Mouse (Mus musculus) right cerebral cortex, postnatal 36 days (tissue): ENCODE measurements around the gene Gm43518.

ENCODE experiments used
- DNase-seq, 2 experiments: peaks; one replicate each; pipeline ENCODE4 v3.0.0; 2022; ENCODE audit warnings: low spot score in 2 of 2, mixed read lengths in 1 of 2

Gm43518 gene

DNA sequence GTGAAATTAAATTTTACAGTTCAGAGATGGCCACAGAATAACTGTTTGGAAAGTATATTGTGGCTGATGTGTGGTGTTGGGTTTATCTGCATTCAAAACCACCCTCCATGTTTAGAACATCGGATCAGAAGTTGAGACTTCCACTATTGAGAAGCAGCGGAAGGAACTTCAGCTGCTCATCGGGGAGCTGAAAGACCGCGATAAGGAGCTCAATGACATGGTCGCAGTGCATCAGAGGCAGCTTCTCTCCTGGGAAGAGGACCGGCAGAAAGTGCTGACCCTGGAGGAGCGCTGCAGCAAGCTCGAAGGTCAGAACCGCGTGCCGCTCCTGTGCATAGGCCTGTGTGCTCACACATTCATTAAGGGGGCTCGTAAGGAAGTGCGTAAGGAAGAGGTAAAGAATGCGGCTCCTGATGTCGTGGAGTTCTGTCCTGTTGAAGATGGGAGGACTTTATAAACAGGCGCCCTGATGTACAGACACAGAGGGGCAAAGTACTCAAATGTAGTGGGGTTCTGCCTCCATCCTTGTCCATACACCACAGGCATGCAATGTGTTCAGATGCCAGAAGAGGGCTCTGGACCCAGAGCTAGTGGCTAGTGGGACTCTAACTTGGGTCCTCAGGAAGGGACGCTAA is 6.9 kb downstream of the Gm43518 start:
- DNase-seq, result no peak

DNA sequence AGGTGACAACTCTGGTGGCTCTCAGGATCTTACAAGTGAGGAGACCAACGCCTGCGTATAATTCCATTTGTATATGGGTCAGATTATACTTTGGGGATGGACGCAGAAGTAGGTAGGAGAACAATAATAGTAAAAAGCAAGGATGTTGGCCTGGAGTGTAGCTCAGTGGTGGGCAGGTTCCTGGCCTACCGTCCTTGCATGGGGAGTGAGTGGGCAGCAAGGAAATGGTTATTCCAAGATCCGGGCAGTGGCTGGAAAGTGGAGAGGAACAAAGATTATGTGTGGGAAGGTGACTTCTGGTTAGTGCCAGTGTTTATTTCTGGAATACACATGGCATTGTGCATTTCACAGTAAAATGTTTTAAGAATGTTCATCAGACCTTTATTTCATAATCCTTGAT is 8.7 kb downstream of the Gm43518 start:
- no peak for DNase-seq

DNA sequence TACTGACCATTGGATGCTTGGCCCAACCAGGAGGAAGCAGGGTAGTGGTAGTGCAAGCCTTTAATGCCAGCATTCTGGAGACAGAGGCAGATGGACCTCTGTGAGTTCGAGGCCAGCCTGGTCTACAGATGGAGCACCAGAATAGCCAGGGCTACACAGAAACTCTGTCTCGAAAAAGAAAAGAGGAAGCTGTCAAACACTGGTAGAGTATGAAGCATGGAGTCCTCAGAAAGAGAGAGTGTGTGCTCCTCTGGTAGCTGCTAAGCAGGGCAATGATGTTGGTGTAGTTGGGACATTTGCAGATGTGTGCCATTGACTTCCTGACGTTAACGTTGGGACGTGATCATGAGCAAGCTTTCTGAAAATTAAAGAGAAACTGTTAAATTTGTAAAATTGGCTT is 11.3 kb downstream of the Gm43518 start:
- no peak for DNase-seq

DNA sequence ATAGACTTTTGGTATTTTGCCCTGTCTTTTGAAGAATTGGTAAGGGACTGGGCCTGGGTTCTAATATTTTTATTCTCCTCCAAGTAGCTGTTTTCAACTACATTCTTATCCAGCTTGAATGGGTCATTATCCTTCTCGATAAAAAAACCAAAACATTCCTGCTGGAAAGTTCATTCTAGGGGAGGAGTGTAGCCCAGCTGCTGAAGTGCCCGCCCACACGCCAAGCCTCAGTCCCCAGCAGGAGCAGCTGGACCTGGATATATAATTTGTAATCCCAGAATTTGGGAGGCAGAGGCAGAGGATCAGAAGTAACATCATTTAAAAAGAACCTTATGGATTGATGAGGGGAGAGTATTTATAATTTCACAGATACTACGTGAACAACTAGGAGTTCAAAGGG is 19.3 kb downstream of the Gm43518 start:
- no peak for DNase-seq

DNA sequence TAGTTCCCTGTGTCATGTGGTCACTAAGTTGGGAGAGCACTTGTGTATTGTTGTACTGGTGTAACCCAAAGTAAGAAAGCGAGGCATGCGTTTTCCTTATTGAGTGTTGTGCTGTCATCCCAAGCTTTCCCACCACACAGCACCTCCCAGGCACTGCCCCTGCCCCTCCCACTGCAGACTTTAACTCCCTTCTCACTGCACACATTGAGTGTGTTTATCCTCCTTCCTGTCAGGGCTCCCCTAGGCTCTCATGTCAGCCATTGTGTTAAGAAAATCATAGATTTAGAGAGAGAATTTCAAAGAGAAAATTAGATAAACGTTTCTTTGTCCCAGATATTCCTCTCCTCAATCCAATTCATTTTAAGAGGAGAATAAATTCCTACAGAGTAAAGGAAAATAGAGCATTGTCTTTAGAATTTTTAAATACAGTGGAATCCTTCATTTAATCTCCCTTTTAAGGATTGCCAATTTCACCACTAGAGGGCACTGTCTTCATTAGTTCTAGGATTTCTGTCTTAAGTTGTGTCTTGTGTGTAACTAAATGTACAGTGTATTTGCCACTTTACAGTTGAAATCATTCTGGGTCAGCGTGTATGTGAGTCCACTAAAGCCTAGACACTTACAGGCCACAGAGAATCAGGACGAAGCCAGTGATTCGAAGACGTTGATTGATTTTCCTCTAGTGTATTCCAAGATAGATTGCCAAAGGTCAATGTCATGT is 20.0 kb downstream of the Gm43518 start:
- DNase-seq, result no peak

DNA sequence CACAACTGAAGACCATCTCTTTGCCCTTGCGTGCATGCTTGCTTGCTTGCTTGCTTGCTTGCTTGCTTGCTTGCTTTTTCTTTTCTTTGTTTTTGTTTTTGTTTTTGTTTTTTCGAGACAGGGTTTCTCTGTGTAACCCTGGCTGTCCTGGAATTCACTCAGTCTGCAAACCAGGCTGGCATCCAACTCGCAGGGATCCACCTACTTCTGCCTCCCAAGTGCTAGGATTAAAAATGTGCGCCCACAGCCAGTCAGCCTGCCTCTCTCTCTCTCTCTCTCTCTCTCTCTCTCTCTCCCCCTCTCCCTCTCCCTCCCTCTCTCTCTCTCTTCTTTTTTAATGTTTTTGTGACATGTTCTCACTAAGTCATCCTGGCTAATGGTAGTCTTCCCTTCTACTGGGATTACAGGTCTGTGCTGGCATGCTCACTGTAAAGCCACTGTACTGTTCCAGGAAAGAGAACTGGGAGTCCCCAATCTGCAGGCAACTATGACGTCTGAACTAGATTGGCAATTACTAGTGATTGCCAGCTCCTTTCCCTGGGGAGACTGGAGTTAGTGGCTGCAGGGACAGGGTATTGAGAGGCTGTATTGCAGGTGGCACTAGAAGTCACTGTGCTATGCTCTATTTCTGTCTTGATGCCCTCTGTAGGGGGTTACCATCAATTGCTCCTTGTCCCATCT is 25.3 kb downstream of the Gm43518 start:
- peak in 1 of 2 experiments; percentile 26 for DNase-seq

DNA sequence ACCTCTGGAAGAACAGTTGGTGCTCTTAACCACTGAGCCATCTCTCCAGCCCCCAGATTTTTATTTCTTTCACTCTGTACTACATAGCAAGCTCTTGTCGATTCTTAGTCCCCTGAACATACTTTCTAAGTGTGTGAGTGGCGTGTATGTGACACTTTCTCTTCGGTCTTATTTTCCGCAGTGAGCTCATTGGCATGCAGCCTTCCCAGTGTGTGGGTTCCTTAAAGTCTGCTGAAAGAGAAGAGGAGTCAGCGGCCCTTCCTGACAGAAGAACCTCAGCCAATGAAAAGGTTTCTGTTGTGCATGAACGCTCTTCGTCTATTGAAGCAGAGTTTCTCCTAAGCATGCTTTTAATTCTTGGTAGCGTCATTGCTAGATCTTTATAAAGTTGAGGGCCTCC is 30.0 kb downstream of the Gm43518 start:
- no peak for DNase-seq

DNA sequence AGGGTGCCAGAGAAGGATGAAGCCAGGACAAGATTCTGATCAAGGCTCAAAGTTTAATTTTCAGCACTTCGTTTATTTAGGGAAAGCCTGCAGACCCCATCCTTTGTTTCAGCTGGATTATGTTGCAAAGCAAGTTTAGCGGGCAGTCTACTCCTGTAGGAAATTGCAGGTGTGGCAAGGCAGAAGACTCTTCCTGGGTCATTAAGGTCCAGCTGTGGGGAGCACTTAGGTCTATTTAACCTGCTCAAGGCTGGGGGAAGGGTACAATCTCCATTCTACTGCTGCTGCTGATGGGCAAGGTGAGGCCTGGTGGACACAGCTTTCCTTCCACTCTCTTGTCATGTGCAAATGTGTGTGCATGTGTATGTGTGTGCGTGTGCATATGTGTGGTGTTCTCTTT is 31.8 kb downstream of the Gm43518 start:
- no peak for DNase-seq

DNA sequence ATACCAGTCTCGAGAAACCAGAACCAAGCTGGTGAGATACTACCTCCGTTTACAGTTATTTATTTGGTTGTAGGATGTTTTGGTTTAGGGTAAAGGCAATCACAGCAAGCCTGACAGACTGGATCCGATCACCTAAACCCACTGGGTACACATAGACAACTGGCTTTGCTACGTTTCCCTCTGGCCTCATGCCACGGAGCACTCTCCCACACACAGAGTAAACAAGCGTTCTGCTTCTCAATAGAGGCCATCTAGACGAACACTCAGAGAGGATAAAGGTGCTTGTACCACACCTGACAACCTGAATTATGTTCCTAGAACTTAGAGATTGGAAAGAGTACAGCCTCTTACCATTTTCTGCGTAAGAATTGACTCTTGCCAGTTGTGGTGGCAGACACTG is 32.9 kb downstream of the Gm43518 start:
- no peak for DNase-seq

DNA sequence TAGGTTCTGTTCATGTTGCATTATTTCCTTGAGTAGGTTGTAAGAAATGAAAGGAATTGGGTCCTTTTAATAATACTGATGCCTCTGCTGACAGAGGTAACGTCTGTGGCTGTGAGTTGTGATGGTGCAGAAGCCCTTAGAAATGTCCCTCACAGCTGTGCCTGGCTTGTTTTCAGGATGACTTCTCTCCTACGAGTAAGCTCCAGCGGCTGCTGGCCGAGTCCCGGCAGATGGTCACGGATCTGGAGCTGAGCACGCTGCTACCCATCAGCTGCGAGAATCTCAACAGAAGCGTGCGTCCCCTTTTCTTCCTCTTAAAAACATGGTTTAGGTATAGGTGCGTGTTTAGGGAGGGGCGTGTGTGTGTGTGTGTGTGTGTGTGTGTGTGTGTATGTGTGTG is 33.8 kb downstream of the Gm43518 start:
- DNase-seq, result no peak

DNA sequence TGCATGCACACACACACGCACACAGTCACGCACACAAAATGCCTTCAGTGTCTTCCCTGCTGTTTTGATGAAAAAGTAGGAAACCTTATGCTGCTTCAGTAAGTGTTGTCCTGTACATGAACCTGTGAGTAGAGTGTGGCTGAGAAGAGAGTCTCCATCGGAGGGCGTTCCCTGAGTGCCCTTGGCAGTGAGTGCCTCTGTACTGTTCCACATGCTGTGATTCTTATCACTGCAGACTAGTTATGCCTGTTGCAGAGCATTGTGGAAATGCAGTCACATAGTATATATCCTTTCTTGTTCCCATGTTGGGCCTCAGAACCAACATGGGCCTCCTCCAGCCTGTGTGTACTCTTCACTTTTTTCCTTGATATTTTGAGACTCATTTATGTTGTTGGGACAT is 37.0 kb downstream of the Gm43518 start:
- no peak for DNase-seq

DNA sequence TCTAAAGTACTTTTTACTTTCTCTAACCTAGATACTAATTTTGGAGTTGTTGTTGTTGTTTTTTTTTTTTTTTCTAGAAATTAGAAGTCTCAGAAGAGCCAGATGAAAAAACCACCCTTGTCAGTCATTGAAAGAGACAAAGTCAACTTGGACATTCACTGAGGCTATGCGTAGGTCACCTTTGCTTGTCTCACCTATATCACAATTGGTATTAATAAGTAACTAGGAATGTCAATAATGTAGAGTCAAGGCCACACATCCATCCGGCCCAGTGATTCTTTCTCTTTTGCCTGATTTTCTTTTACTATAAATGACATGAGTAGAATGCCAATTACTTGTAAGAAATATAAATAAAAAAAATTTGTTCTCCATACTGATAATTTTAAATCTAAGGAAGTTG is 39.5 kb downstream of the Gm43518 start:
- no peak for DNase-seq

DNA sequence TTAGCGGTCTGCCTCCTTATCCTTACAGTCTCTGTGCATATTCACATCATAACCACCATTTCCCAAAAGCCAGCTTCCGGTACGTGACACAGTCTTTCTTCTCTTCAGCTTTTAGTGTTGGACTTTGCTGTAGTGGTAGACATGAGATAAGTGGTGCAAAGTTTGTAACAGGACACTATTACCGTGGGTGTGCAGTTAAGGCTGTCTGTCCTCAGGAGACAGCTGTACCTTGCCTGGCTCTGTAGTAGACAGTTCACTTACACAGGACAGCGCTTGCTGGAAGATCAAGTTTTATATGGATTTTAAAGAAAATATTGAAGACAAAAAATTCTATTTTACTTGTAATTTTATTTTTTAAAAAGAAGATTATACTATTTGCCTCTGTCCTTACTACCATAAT is 41.2 kb downstream of the Gm43518 start:
- DNase-seq, result no peak

DNA sequence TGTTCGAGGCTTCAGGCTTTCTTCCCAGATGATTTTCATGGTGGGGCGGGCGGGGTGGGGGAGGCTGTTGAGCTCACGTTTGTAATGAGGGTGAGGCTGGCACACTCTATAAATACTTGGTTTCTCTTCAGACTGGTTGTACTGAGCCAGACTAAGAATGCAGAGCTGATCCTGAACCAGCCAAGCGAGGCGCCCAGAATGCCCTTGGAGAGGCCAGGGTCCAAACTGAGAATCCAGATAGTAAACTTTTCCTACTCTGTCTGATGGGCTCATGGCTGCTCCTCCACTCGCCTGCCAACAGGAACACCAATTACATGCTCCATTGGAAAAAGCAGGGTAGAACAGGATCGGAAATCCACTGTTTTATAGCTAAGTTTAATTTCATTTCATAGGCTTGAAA is 42.0 kb downstream of the Gm43518 start:
- DNase-seq, result no peak

DNA sequence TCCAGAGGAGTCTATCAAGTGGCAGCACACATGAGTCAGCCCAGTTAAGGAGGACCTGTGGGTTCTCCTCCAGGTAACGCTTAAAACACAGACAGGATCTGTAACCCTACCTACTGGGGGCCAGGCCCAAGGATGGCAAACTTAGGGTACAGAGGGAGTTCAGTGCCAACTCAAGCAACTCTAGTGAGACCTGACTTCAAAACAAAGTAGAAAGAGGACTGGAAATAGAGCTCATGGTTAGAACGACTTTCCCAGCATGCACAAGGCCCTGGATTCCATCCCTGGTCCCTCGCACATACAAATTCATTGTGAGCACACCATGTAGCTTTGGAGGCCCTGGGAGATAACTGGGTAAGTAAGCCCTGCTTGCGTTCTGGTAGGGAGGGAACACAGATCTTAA is 43.4 kb downstream of the Gm43518 start:
- DNase-seq, result no peak

DNA sequence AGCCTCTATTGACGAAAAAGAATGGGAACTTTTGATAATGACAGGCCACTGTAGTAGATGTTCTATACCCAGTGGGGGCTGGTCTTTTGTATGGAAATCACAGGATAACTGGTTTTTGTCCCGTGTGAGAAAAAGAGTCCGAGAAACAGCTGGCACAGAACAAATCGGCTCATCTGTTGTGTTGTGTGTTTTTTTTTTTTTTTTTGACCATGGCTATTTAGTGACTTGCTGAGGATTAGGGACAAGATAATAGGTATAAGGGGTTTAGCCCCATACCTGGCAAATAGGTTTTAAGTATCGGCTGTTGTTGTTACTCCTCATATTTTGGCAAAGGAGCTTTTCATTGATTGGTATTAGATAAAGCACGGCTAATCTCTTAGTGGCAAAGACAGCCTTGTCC is 45.2 kb downstream of the Gm43518 start:
- DNase-seq, result no peak

DNA sequence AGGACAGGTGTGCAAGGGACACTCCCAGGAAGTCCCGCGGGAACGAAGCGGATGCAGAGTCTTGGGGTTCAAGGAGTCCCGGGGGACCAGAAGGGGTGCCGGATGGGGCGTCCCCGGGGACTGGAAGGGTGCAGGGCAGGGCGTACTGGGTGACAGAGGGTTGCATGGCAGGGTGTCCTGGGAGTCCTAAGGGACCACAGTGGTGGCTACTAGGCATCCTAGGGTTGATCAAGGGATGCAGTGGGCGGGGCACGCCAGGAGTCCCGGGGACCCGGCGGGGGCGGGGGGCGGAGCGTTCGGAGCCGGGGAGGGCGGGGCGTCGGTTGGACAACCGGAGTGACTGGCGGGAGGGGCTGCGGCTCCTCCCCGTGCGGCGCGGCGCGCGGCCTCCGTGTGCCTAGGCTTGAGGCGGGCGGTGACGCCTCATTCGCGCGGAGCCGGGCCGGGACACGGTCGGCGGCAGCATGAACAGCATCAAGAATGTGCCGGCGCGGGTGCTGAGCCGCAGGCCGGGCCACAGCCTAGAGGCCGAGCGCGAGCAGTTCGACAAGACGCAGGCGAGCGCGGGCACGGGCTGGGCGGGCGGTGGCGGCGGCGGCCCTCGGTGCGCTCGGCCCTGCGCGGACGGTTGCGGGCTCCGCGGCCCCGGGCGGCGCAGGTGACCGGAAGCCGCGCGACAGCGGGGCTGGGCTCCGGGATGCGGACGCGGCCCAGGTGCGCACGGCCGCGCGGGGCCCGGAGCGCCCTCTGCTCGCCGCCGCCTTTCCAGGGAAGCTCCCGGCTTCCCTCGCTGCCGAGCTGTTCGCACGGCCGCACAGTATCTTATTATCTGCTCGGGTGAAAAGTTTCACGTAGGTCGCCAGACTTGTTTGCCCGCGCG is 46.3 kb downstream of the Gm43518 start, which contains the start of gene Hip1r:
TSS of gene Hip1r (plus strand) at position 330 of the 880 bp plus-strand sequence.
- DNase-seq, result no peak

DNA sequence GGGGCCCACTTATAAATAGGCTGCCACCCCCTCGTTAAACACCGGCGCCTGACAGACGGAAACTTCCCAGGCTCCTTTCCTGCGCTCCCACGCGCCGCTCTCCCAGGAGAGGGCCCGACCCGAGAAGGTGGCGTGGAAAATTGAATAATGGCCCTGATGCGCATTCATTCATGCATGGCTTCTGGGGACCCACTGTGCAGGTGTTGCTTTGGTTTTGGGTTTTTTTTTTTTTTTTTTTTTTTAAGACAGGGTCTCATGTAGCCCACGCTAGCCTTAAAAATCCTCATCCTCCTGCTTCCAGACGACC is 46.9 kb downstream of the Gm43518 start:
- DNase-seq, result no peak

DNA sequence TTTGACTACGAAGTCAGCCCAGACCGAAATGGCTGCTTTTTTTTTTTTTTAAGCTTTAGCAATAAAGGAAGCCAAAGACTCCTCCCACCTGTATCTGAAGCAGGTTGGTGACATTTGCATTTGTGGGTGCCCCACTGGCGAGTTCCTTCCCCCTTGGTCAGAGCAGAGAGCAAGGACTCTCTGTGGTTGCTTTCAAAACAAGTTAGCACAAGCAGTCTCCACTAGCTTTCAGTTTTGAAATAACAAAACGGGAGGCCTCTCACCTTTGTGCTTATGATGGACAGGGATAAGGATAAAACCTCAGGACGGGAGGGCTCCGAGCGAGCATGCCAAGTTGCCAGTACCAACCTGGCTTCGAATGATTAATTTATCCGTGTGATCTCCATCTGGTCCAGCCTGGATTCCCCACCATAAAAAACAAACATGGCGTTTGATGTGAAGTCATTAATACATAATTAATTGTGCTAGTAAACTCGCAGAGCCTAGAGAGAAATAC is 47.4 kb downstream of the Gm43518 start:
- DNase-seq, result no peak

DNA sequence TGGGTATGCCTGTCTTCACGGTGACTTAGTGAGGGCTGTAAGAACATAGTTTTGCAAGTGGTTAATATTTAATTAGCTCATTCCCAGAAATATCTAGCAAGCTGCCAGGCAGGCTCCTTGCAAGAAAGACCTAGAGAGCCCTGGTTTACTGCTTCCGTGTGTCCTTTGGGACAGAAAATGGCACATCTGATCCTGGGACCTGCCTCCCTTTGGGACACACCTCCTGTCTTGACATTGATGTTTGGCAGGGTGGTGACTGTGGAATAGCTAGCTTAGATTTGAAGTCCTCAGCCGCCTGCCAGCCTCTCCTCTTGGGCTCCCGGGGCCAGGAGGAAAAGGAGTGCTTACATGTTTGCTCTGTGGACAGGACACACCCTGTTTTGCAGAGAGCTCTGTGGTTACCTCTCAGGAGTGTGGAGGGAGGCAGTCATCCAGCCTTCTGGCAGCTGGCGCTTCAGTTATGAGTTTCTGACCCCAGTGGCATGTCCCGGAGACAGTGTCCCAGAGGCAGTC is 48.5 kb downstream of the Gm43518 start:
- no peak for DNase-seq

DNA sequence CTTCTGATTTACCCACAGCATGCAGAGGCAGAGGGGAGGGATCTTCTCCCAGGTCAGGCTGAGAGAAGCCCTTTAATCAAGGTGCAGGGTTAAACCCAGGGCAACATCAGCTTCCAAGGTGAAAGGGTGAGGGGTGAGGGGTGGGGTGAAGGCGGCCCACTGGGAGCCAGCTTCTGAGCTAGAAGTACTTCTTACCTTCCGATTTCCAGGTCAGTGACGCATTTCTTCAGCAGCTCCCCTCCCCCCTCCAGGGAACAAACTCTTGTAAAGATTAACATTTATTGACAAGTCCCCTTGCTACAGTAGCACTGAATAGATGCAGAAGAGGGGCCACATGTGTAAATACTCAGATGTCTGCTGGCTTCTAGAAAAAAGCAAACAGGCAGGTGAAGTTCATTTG is 50.0 kb downstream of the Gm43518 start:
- DNase-seq, result no peak

DNA sequence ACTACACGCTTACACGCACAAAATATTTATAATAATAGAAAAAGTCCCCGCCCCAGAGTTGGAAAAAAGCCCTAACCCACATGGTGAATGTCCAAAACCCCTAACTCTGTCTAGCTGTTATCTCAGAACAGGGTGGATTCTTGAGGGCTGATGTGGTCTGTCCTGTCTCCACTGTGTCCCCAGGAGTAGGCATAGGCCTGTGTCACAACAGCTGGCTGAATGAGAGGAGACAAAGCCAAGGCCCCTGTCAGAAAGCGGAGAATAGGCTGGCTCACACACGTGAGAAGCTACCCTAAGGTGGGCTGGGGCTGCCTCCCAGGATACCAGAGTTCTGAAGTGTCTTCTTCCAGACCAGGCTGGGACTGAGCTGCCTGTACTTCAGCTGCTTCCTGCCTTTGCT is 50.9 kb downstream of the Gm43518 start:
- DNase-seq, result no peak
